Mouse (Mus musculus): ENCODE measurements at regions not wholly inside any gene's neighbourhood (a gene's known extent, or its start where the extent isn't known, plus 50 kb on each side); places are given as distances from the start of the nearest gene placed in this dataset.

- no peak for TF ChIP-seq CTCF (conservative IDR thresholded peaks at IDR 0.05; ENCODE audit: insufficient read depth, insufficient read length, low read depth, low read length)
- TF ChIP-seq POLR2A (IDR thresholded peaks at IDR 0.05; ENCODE audit: low read depth, low read length): no peak
Measured at GRCm38 (mm10) chr3:134114501-134114900, 121.8 kb upstream of the Cxxc4 start.

Measured in kidney, adult 2 months (tissue).